Mouse (Mus musculus): ENCODE results near the gene Spef1. TPM values are rescaled to one million over a fixed set of nuclear protein-coding genes. Genes with fewer than 3 reads are reported as not detected.

Gene Spef1
- polyA plus RNA-seq, 1 experiment from 2014 or later: 3.7 TPM

DNA sequence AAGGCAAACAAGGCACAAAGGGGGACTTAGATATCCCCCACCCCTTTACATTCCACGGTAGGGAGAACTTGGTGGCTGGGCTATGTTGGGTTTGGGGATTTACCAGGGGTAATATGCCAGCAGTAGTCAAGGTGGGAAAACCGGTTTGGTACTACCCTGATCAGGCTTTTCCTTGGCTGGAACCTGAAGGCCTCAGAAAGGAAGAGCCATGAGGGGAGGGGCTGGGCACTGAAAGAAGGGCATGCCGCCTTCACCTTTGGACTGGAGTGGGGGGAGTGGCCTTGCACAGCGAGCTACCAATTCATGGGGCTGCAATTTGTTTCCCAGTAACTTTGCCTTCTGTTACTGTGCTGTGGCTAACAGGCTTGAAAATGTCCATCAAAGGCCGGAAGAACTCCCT, 10.6 kb downstream of the Spef1 start:
- Histone ChIP-seq H3K4me3 (replicated peaks; ENCODE audit: low read depth, low read length) (no peak overlapping the region), H3K4me1 (replicated peaks; ENCODE audit: insufficient read depth, low read length) (peaks cover 33% of the 10 kb centered on the region)
- TF ChIP-seq CTCF (IDR thresholded peaks at IDR 0.05; ENCODE audit: low read depth): no peak

DNA sequence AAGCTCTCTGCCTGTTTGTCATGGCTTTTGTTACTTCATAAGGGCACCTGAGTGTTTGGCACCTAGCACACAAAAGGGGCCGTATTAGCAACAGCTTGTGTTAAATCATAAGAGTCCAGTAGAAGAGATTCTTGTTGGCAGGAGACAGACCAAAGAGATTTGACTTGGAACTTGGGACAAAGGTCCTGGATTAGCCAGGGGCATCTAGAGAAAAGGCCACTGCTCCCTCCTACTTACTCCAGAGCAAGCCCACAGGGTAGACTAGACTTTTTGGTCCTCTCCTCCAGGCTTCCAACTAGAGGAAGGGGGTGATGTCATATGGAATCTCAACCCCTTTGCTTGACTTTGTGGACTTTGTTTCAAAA, 11.2 kb downstream of the Spef1 start:
- Histone ChIP-seq H3K4me2 (ENCODE audit: low read length) (peak overlapping the region; percentile 96), H3K9me3 (replicated peaks; ENCODE audit: low read length) (no peaks in the 10 kb centered on the region), H3K9ac (ENCODE audit: low read depth, low read length) (peak overlapping the region; percentile 9; the same call in 1 of the 2 replicates), H3K36me3 (ENCODE audit: insufficient read depth, low read length) (no peaks in the 10 kb centered on the region), H3K4me3 (replicated peaks; ENCODE audit: low read depth, low read length) (no peak overlapping the region), H3K27ac (peak overlapping the region; percentile 81), H3K27me3 (ENCODE audit: insufficient read depth, low read length) (no peaks in the 10 kb centered on the region), H3K4me1 (replicated peaks; ENCODE audit: insufficient read depth, low read length) (peaks cover 33% of the 10 kb centered on the region)
- ATAC-seq (replicated peaks; ENCODE audit: low FRiP score, low read depth) (no peak), DNase-seq (ENCODE audit: low spot score) (no peak)
- WGBS: 76% methylated on average over 1 of the region's 1 CpGs
- TF ChIP-seq CTCF (IDR thresholded peaks at IDR 0.05; ENCODE audit: low read depth): no peak

More for the DNA sequence above, 10.6 kb downstream of the Spef1 start:
- Histone ChIP-seq H3K9me3 (replicated peaks; ENCODE audit: low read length) (no peaks in the 10 kb centered on the region), H3K27ac (peak overlapping the region; percentile 81), H3K27me3 (ENCODE audit: insufficient read depth, low read length) (no peaks in the 10 kb centered on the region), H3K36me3 (ENCODE audit: insufficient read depth, low read length) (no peaks in the 10 kb centered on the region), H3K9ac (ENCODE audit: low read depth, low read length) (peak overlapping the region; percentile 9; the same call in 1 of the 2 replicates), H3K4me2 (ENCODE audit: low read length) (peak overlapping the region; percentile 96)
- DNase-seq (ENCODE audit: low spot score) (peak; percentile 50), ATAC-seq (replicated peaks; ENCODE audit: low FRiP score, low read depth) (peak; percentile 30; the same call in 1 of the 2 replicates)
- WGBS: 46% methylated on average over 5 of the region's 5 CpGs

DNA sequence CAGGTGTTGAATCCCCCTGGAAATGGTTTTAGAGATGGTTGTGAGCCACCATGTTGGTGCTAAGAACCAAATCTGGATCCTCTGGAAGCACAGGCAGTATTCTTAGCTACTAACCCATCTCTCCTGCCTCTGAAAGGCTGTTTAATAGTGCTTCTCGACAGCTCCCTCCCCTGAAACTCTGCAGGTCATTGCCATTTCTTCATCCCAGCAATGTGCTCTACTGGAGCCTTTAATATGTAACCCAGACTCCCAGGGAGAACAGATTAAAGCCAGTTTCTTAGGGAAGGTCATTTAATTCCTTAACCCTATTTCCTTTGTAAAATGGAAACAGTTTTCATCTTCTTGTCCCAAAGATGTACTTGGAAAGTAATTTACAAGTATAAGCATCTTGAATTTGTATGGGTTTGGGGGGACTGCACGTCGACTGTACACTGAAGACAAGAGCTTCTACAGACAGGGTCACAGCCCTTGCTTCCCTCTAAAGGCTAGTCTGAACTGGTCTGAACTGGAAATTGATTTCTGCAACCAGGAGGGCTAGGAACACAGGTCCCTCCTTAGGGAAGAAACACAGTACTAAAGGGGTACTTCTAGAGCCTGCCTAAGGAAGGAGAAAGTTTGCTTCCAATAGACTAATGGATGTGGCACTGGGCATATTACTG, 11.7 kb downstream of the Spef1 start:
- TF ChIP-seq CTCF (IDR thresholded peaks at IDR 0.05; ENCODE audit: low read depth): no peak
- DNase-seq (ENCODE audit: low spot score): no peak
- H3K4me2 ChIP-seq (ENCODE audit: low read length): peak overlapping the region; percentile 96; the same call in 1 of the 2 replicates

DNA sequence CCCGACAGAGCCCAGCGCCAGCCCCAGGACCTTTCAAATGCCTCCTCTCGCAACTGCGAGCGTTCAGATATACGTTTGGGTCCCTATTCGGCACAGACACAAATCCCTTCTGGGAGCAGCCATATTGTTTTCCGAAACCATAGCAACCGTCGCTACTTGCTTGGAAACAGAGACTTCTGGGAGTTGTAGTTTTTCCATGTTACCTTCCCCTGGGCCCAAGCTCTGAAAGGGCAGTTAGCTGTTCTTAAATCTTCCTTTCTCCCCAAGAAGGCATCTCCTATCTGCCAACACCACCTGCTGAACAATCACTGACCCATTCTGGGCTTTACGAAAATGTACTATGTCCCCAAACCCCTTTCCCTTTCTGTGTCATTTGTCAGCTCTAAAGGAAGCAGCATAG, 12.4 kb downstream of the Spef1 start:
- 6% methylated on average over 11 of the region's 11 CpGs for WGBS
- no peaks in the 10 kb centered on the region for H3K9me3 ChIP-seq (replicated peaks; ENCODE audit: low read length)
- TF ChIP-seq CTCF (IDR thresholded peaks at IDR 0.05; ENCODE audit: low read depth): no peak
- no peak overlapping the region for H3K9ac ChIP-seq (ENCODE audit: low read depth, low read length)
- H3K4me2 ChIP-seq (ENCODE audit: low read length): peak overlapping the region; percentile 80
- peak; percentile 94 for DNase-seq (ENCODE audit: low spot score)
- no peaks in the 10 kb centered on the region for H3K36me3 ChIP-seq (ENCODE audit: insufficient read depth, low read length)
- peak overlapping the region; percentile 34 for H3K4me3 ChIP-seq (replicated peaks; ENCODE audit: low read depth, low read length)
- ATAC-seq (replicated peaks; ENCODE audit: low FRiP score, low read depth): no peak
- peaks cover 33% of the 10 kb centered on the region for H3K4me1 ChIP-seq (replicated peaks; ENCODE audit: insufficient read depth, low read length)
- H3K27me3 ChIP-seq (ENCODE audit: insufficient read depth, low read length): no peaks in the 10 kb centered on the region
- H3K27ac ChIP-seq: peak overlapping the region; percentile 81

More for the DNA sequence above, 11.7 kb downstream of the Spef1 start:
- no peak overlapping the region for H3K9ac ChIP-seq (ENCODE audit: low read depth, low read length)
- H3K9me3 ChIP-seq (replicated peaks; ENCODE audit: low read length): no peaks in the 10 kb centered on the region
- WGBS: 60% methylated on average over 3 of the region's 3 CpGs
- peak overlapping the region; percentile 81 for H3K27ac ChIP-seq
- H3K4me1 ChIP-seq (replicated peaks; ENCODE audit: insufficient read depth, low read length): peaks cover 33% of the 10 kb centered on the region
- no peak overlapping the region for H3K4me3 ChIP-seq (replicated peaks; ENCODE audit: low read depth, low read length)
- no peaks in the 10 kb centered on the region for H3K27me3 ChIP-seq (ENCODE audit: insufficient read depth, low read length)
- no peak for ATAC-seq (replicated peaks; ENCODE audit: low FRiP score, low read depth)
- no peaks in the 10 kb centered on the region for H3K36me3 ChIP-seq (ENCODE audit: insufficient read depth, low read length)

DNA sequence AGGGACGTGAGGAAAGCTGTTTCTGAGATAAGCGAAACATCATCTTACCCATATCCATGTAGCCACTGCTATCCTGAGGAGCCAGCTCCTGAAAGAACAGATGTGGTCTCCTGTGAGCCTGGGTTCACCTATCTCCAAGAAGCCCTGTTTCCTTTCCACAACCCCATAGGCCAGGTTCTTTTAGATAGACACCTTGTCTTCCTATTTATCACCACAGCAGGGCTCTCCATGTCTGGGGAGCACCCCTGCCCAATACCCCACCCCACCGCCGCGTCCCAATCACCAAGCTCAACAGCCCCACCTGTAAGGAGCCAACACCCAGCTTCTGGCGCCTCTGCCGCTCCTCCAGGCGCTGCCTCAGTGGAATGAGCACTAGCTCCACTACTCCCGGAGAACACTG, 14.8 kb downstream of the Spef1 start:
- H3K27me3 ChIP-seq (ENCODE audit: insufficient read depth, low read length): no peaks in the 10 kb centered on the region
- peaks cover 16% of the 10 kb centered on the region for H3K4me1 ChIP-seq (replicated peaks; ENCODE audit: insufficient read depth, low read length)
- no peak overlapping the region for H3K27ac ChIP-seq
- no peak overlapping the region for H3K4me2 ChIP-seq (ENCODE audit: low read length)
- DNase-seq (ENCODE audit: low spot score) (no peak), ATAC-seq (replicated peaks; ENCODE audit: low FRiP score, low read depth) (no peak)
- no peaks in the 10 kb centered on the region for H3K36me3 ChIP-seq (ENCODE audit: insufficient read depth, low read length)
- no peak overlapping the region for H3K4me3 ChIP-seq (replicated peaks; ENCODE audit: low read depth, low read length)
- 71% methylated on average over 9 of the region's 9 CpGs for WGBS
- H3K9ac ChIP-seq (ENCODE audit: low read depth, low read length): no peak overlapping the region
- H3K9me3 ChIP-seq (replicated peaks; ENCODE audit: low read length): no peaks in the 10 kb centered on the region
- no peak for TF ChIP-seq CTCF (IDR thresholded peaks at IDR 0.05; ENCODE audit: low read depth)

DNA sequence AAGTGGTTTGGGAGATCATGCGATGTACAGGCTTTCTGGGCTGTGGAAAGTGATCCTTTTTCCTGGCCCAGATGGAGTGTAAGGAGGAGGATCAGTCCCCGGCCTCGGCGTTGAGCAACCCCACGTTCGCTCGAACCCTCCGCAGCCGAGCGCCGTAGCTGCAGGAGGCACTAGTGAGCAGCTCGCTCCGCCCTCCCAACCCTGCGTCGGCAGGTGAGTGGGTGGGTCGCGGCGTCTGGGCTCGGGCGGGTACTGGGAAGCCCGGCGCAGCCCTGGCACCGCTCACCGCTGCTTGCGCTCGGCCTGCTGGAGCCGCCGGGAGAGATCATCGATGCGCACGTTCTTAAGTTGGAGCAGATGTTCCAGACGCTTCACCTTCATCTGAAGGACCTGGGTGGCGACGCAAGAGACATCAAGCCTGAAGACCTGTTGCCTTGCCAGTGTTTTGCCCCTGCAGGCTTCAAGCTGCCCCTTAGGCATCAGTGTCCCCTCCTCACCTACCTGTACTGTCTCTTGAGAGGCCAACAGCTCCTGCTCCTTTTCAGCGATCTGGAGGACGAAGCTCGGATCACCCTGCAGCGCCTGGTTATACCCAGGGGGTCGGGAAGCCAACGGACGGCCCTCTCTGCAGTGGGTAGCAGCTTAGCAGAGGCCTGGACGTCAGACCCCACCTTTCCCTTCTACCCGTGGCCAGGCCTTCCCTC, 15.5 kb downstream of the Spef1 start:
- 14% methylated on average over 43 of the region's 43 CpGs for WGBS
- no peak for ATAC-seq (replicated peaks; ENCODE audit: low FRiP score, low read depth)
- H3K9ac ChIP-seq (ENCODE audit: low read depth, low read length): peak overlapping the region; percentile 28; the same call in 1 of the 2 replicates
- H3K27me3 ChIP-seq (ENCODE audit: insufficient read depth, low read length): no peaks in the 10 kb centered on the region
- no peak for DNase-seq (ENCODE audit: low spot score)
- no peaks in the 10 kb centered on the region for H3K9me3 ChIP-seq (replicated peaks; ENCODE audit: low read length)
- H3K36me3 ChIP-seq (ENCODE audit: insufficient read depth, low read length): no peaks in the 10 kb centered on the region
- peak overlapping the region; percentile 52 for H3K4me2 ChIP-seq (ENCODE audit: low read length)
- peak overlapping the region; percentile 13 for H3K4me3 ChIP-seq (replicated peaks; ENCODE audit: low read depth, low read length)
- peaks cover 8% of the 10 kb centered on the region for H3K4me1 ChIP-seq (replicated peaks; ENCODE audit: insufficient read depth, low read length)
- no peak overlapping the region for H3K27ac ChIP-seq
- TF ChIP-seq CTCF (IDR thresholded peaks at IDR 0.05; ENCODE audit: low read depth): peak; percentile 27; the same call in 1 of the 2 replicates

All from kidney, postnatal 0 days (tissue).